Mouse (Mus musculus): ENCODE results near the gene Pla2g16. TPM values are rescaled to one million over a fixed set of nuclear protein-coding genes. Genes with fewer than 3 reads are reported as not detected.

The Pla2g16 gene
- polyA plus RNA-seq, 1 experiment from 2014 or later = 3.1 TPM

DNA sequence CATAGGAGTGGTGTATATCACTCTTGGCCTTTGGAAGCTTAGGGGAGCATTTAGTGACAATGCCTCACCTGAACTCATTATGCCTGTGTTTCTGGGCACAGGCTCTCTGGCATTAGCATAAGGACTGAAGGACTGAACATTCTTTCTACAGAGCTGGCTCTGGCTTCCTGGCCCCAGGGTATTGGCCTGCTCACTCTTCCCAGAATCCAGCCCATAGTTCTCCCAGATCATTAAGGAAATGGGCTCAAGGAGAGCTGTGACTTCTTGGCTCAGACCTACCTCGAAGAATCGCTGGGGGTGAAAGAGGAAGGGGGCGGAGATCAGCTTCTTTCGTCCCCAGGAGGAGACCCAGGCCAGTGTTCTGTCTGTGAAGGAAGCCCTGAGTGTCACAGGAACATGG is 41.2 kb downstream of the Pla2g16 start:
- Histone ChIP-seq H3K27ac (ENCODE audit: low read length) (no peak overlapping the region), H3K36me3 (ENCODE audit: control insufficient read depth, insufficient read depth, low read length) (no peaks in the 10 kb centered on the region), H3K27me3 (ENCODE audit: control insufficient read depth, insufficient read depth, low read depth, low read length) (no peaks in the 10 kb centered on the region), H3K9me3 (replicated peaks; ENCODE audit: control insufficient read depth, low read length, poor library complexity, severe bottlenecking) (no peaks in the 10 kb centered on the region), H3K9ac (ENCODE audit: low read depth, low read length) (no peak overlapping the region), H3K4me2 (ENCODE audit: low read length) (no peak overlapping the region), H3K4me3 (ENCODE audit: low read depth, low read length) (no peak overlapping the region), H3K4me1 (ENCODE audit: control insufficient read depth, insufficient read depth, low read length) (no peaks in the 10 kb centered on the region)
- ATAC-seq = no peak
- WGBS = 70% methylated on average over 4 of the region's 4 CpGs

DNA sequence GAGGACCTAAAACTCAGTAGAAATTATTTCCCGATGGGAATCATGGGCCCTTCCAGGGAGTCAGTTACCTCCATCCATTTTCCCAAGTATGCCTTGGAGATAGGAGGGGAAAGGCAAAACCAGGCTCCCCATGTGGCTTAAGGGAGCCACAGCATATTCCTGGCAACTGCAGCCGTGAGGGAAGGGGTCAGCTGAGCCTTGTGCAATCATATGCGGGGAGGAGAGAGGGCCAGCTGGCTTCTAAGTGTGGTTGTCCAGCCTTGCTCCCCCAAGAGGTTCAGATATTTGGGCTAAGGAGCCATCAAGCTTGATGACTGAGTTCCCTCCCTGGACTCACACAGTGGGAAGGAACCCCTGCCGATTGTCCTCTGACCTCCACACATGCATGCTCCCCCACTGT is 44.3 kb downstream of the Pla2g16 start:
- H3K9me3 ChIP-seq (replicated peaks; ENCODE audit: control insufficient read depth, low read length, poor library complexity, severe bottlenecking) = no peaks in the 10 kb centered on the region
- no peaks in the 10 kb centered on the region for H3K27me3 ChIP-seq (ENCODE audit: control insufficient read depth, insufficient read depth, low read depth, low read length)
- no peak overlapping the region for H3K9ac ChIP-seq (ENCODE audit: low read depth, low read length)
- no peak overlapping the region for H3K4me3 ChIP-seq (ENCODE audit: low read depth, low read length)
- 82% methylated on average over 4 of the region's 4 CpGs for WGBS
- no peaks in the 10 kb centered on the region for H3K36me3 ChIP-seq (ENCODE audit: control insufficient read depth, insufficient read depth, low read length)
- no peak overlapping the region for H3K4me2 ChIP-seq (ENCODE audit: low read length)
- no peak overlapping the region for H3K27ac ChIP-seq (ENCODE audit: low read length)
- ATAC-seq = no peak
- H3K4me1 ChIP-seq (ENCODE audit: control insufficient read depth, insufficient read depth, low read length) = peaks cover 7% of the 10 kb centered on the region

DNA sequence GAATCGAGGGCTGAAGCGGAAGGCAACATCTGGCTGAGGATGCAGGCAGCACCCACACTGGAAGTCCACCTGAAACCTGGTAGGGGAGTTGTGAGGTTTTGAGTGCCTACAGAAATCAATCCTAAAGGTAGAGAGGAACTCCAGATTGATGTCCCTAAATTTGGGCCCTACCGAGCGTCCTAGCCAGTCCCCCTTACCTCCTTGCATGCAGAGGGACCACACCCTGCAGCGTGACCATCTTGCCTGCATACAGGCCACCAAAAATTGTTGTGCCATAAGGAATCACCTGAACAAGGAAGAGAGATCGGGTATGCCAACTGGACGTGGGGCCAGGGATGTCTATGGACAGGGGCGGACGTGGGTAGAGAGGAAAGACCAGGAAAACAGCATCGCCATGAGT is 46.8 kb downstream of the Pla2g16 start:
- Histone ChIP-seq H3K27ac (ENCODE audit: low read length) (no peak overlapping the region), H3K27me3 (ENCODE audit: control insufficient read depth, insufficient read depth, low read depth, low read length) (no peaks in the 10 kb centered on the region), H3K36me3 (ENCODE audit: control insufficient read depth, insufficient read depth, low read length) (no peaks in the 10 kb centered on the region), H3K9me3 (replicated peaks; ENCODE audit: control insufficient read depth, low read length, poor library complexity, severe bottlenecking) (no peaks in the 10 kb centered on the region), H3K4me1 (ENCODE audit: control insufficient read depth, insufficient read depth, low read length) (peaks cover 14% of the 10 kb centered on the region), H3K4me2 (ENCODE audit: low read length) (no peak overlapping the region), H3K4me3 (ENCODE audit: low read depth, low read length) (no peak overlapping the region), H3K9ac (ENCODE audit: low read depth, low read length) (no peak overlapping the region)
- 97% methylated on average over 10 of the region's 10 CpGs for WGBS
- no peak for ATAC-seq

DNA sequence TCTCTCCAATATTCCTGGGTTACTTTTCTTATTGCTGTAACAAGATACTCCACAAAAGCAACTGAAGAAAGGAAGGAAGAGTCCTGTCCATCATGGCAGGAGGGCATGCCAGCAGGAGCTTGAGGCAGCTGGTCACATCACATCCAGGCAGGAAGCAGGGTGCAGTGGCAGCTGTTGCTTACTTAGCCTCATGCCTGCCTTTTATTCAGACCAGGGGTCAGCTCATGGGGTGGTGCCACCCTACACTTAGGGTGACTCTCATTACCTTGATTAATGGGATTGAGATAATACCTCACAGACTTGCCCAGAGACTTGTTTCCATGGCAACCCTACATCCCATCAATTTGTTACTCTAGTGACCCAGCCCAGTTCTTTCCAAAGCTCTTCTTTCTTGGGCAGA is 47.8 kb downstream of the Pla2g16 start:
- no peak overlapping the region for H3K9ac ChIP-seq (ENCODE audit: low read depth, low read length)
- no peaks in the 10 kb centered on the region for H3K27me3 ChIP-seq (ENCODE audit: control insufficient read depth, insufficient read depth, low read depth, low read length)
- ATAC-seq = no peak
- H3K9me3 ChIP-seq (replicated peaks; ENCODE audit: control insufficient read depth, low read length, poor library complexity, severe bottlenecking) = no peaks in the 10 kb centered on the region
- H3K4me2 ChIP-seq (ENCODE audit: low read length) = no peak overlapping the region
- H3K27ac ChIP-seq (ENCODE audit: low read length) = no peak overlapping the region
- H3K4me1 ChIP-seq (ENCODE audit: control insufficient read depth, insufficient read depth, low read length) = peaks cover 14% of the 10 kb centered on the region
- no peak overlapping the region for H3K4me3 ChIP-seq (ENCODE audit: low read depth, low read length)
- H3K36me3 ChIP-seq (ENCODE audit: control insufficient read depth, insufficient read depth, low read length) = no peaks in the 10 kb centered on the region

DNA sequence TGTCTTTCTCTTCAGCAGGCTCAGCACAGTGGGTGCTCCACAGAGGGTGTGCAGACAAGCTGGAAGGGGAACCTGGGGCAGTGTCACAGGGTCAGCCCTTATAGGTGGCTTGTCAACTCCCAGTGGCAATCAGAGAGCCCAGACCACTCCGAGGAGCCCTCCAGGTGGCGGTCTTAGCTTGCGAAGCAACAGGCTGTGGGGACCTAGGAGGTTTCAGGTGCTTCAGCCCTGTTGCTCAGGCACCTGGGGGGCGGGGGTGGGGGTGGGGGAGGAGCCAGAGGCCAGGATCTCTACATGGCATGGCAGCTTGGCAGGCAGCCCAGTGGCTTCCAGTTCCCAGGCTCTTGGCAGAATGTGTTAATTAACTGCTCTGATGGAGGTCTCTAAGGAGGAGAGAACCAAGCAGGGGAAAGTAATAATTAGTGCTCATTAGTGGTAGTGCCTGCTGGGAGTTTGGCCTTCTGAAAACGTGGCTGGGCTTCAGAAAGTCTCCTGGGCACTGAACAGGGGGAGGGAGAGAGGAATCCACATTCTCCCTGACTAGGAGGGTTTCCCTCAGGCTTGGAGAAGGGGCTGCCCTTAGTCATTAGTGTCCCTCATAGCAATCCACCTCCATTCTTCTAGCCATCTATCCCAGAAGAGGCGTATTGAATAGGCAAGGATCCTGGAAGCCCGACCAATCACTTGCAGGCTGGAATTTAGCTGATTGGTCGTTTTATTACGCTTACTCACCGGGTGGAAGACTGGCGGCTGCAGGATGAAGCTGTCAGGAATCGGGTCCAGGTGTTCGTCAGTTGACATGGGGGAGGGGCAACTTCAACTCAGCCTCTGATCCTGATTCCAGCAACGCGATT is 48.9 kb downstream of the Pla2g16 start:
- Histone ChIP-seq H3K9ac (ENCODE audit: low read depth, low read length) (peak overlapping the region; percentile 62), H3K36me3 (ENCODE audit: control insufficient read depth, insufficient read depth, low read length) (no peaks in the 10 kb centered on the region), H3K4me1 (ENCODE audit: control insufficient read depth, insufficient read depth, low read length) (peaks cover 14% of the 10 kb centered on the region), H3K9me3 (replicated peaks; ENCODE audit: control insufficient read depth, low read length, poor library complexity, severe bottlenecking) (no peaks in the 10 kb centered on the region), H3K4me2 (ENCODE audit: low read length) (peak overlapping the region; percentile 80), H3K4me3 (ENCODE audit: low read depth, low read length) (peak overlapping the region; percentile 41), H3K27ac (ENCODE audit: low read length) (peak overlapping the region; percentile 67), H3K27me3 (ENCODE audit: control insufficient read depth, insufficient read depth, low read depth, low read length) (no peaks in the 10 kb centered on the region; the same call in 1 of the 2 replicates)
- WGBS = 5% methylated on average over 15 of the region's 15 CpGs
- peak; percentile 87 for ATAC-seq

DNA sequence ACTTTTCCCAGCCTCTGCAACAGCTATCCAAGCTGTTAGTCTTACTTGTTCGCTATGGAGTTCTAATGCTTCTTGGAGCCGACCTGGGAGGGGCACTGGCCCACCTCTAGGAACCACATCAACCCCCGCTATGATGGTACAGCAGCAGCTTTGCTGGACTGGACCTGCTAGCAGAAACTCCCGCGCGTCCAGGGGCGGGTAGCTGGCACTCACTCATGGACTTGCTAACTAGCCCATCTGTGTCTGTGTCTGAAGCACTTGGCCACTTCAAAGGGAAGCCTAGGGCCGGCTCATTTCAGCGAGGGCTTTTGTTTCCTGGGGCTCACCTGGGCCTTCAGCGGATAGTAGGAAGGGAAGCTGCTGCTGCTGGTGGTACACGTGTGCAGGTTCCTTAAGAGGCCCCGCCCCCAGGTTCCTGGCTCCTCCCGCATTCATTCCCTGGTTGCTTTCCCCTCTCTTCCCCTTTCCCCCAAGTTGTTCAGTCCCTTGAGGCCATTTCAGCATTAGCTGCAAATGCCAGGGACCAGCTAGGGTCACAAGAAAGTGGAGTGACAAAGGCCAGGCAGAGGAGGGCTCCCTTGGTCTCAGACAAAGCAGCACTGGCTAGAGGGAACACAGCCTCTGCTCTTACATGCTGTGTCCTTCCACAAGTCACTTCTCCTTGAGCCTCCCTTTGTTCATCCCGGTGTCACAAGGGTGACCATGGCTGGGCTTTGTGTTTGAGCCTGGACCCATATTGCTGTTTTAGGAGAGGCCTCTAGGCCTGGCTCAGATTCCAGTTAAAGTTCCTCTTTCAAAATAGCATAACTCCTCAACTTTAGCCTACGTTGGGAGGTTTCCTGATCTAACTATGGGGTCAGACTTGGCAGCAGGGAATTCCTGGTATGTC is 49.8 kb downstream of the Pla2g16 start, which contains the start of gene Lgals12:
Gene Lgals12 (minus strand): TSS at position 393 of the 889 bp plus-strand sequence.
- Histone ChIP-seq H3K4me1 (ENCODE audit: control insufficient read depth, insufficient read depth, low read length) (peaks cover 16% of the 10 kb centered on the region), H3K36me3 (ENCODE audit: control insufficient read depth, insufficient read depth, low read length) (no peaks in the 10 kb centered on the region), H3K9ac (ENCODE audit: low read depth, low read length) (peak within 1 kb of the TSS; percentile 62), H3K4me2 (ENCODE audit: low read length) (peak within 1 kb of the TSS; percentile 80), H3K27me3 (ENCODE audit: control insufficient read depth, insufficient read depth, low read depth, low read length) (peaks cover 4% of the 10 kb centered on the region; the same call in 1 of the 2 replicates), H3K4me3 (ENCODE audit: low read depth, low read length) (peak within 1 kb of the TSS; percentile 41), H3K27ac (ENCODE audit: low read length) (peak within 1 kb of the TSS; percentile 67), H3K9me3 (replicated peaks; ENCODE audit: control insufficient read depth, low read length, poor library complexity, severe bottlenecking) (no peaks in the 10 kb centered on the region)
- WGBS = 8% methylated on average over 15 of the region's 15 CpGs
- peak; percentile 59 for ATAC-seq

DNA sequence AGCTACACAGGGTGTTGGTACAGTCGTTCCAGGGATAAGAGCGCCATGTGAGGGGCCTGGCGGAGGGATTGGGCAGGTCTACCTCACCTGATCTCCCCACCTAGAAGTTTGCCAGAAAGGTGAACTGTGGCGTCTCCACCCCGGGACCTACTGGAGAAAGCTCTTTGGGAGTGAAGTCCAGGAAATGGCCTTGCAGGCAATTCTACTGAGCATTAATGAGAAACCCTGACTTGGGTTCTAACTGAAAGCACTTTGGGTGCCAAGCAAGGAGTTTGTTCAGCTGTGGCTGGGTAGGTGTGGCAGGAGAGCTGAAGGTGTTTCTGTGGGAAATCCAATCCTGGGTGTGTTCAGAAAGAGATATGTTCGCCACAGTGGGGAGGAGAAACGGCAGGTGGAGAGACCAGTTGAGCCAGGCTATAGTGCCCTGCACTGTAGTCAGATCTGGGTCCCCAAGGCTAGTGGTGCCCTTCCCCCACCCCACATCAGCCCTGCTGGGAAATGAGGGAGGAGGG is 50.5 kb downstream of the Pla2g16 start:
- H3K4me1 ChIP-seq (ENCODE audit: control insufficient read depth, insufficient read depth, low read length) = peaks cover 16% of the 10 kb centered on the region
- H3K4me2 ChIP-seq (ENCODE audit: low read length) = no peak overlapping the region
- no peak overlapping the region for H3K9ac ChIP-seq (ENCODE audit: low read depth, low read length)
- no peaks in the 10 kb centered on the region for H3K9me3 ChIP-seq (replicated peaks; ENCODE audit: control insufficient read depth, low read length, poor library complexity, severe bottlenecking)
- H3K4me3 ChIP-seq (ENCODE audit: low read depth, low read length) = no peak overlapping the region
- ATAC-seq = no peak
- no peaks in the 10 kb centered on the region for H3K36me3 ChIP-seq (ENCODE audit: control insufficient read depth, insufficient read depth, low read length)
- H3K27ac ChIP-seq (ENCODE audit: low read length) = no peak overlapping the region; the same call in 1 of the 2 replicates
- 81% methylated on average over 7 of the region's 7 CpGs for WGBS
- H3K27me3 ChIP-seq (ENCODE audit: control insufficient read depth, insufficient read depth, low read depth, low read length) = peaks cover 4% of the 10 kb centered on the region; the same call in 1 of the 2 replicates

DNA sequence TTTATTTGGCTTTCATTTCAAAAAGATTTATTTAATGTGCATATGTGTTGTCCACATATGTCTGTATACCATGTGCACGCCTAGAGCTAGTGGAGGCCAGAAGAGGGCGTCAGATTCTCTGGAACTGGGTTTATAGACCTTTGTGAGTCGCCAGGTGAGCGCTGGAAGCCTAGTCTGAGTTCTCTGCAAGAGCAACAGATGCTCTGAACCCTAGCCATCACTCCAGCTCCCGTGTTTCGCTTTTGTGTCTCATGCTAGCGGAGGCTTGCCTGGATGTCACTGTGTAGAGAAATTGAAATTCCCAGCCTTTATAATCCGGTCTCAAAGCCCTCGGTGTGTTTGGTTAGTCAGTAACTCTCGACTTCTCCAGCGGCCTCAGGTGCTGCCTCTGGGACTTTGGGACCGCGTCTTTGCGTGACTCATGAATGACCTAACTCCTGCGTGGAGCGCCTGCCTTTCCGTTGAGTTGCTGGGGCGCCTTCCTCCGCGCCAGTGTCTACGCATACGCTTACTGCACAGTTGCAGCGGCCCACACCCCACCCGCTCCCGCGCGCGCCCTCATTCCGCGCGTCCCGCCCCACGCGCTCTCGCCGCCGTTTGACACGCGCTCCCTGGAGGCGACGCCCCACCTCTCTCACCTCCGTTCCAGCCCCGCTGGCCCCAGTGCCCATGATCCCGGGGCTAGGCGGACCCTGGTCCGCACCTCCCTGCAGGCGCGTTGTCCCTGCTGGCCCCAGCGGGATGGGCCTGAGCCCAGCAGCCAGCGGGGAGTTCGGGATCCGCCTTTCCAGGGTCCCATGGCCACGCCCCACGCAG is 54.9 kb downstream of the Pla2g16 start, which contains the start of gene Hrasls5:
Gene Hrasls5 (plus strand): TSS at position 600 of the 816 bp plus-strand sequence.
- peak; percentile 76 for ATAC-seq
- H3K4me1 ChIP-seq (ENCODE audit: control insufficient read depth, insufficient read depth, low read length) = peaks cover 4% of the 10 kb centered on the region
- peak within 1 kb of the TSS; percentile 67 for H3K9ac ChIP-seq (ENCODE audit: low read depth, low read length)
- WGBS = 2% methylated on average over 54 of the region's 54 CpGs
- H3K4me2 ChIP-seq (ENCODE audit: low read length) = peak within 1 kb of the TSS; percentile 97
- no peak within 1 kb of the TSS for H3K27ac ChIP-seq (ENCODE audit: low read length)
- H3K9me3 ChIP-seq (replicated peaks; ENCODE audit: control insufficient read depth, low read length, poor library complexity, severe bottlenecking) = no peaks in the 10 kb centered on the region
- peaks cover 4% of the 10 kb centered on the region; the same call in 1 of the 2 replicates for H3K27me3 ChIP-seq (ENCODE audit: control insufficient read depth, insufficient read depth, low read depth, low read length)
- peak within 1 kb of the TSS; percentile 49 for H3K4me3 ChIP-seq (ENCODE audit: low read depth, low read length)
- no peaks in the 10 kb centered on the region for H3K36me3 ChIP-seq (ENCODE audit: control insufficient read depth, insufficient read depth, low read length)

Measured in midbrain, embryonic 16.5 days (tissue).